Mouse (Mus musculus): Measurements from ENCODE around the gene Sec14l3. TPM values are rescaled to one million over a fixed set of nuclear protein-coding genes. Genes with fewer than 3 reads are reported as not detected.
"Not testable (repeated sequence)": the region's sequence is repeated elsewhere in the genome, so short reads cannot be mapped to it uniquely, and the experiment has no call there.

The Sec14l3 gene
- 0.22 and 0.26 TPM in 2 replicates for total RNA-seq (2012; rRNA removed)

DNA sequence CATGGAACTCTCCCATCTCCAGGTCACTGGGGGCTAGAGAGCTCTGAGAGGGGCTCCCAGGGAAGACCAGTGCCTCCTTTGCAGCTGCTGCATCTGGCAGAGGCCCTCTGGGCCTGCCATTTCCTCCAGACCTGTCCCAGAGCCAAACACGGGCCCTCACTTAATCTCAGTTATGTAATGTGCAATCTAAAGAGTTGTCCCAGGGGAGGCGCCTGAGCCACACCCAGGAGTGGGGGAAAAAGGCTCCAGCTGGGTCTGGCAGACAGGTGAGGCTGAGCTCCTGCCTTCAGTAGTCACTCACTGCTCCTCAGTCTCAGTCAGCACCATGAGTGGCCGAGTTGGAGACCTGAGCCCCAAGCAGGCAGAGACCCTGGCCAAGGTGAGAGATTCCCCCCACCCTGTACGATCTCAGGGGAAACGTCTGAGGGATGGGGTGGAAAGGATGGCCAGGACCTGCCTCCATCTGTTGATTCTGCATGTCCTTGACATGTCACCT lies at the start of gene Sec14l3:
Gene Sec14l3 (plus strand): TSS at position 215 of the 496 bp plus-strand sequence.
- H3K4me3 ChIP-seq (ENCODE audit: insufficient read depth in 1 of 2, low read depth in 1 of 2, low read length in 2 of 2, poor library complexity in 1 of 2, severe bottlenecking in 1 of 2): no peak within 1 kb of the TSS
- TF ChIP-seq HCFC1 (IDR thresholded peaks at IDR 0.05; ENCODE audit: borderline replicate concordance, insufficient read depth, low read length) (no peak), ZC3H11A (IDR thresholded peaks at IDR 0.05; ENCODE audit: borderline replicate concordance, low read depth, low read length) (no peak), CHD2 (IDR thresholded peaks at IDR 0.05; ENCODE audit: low read depth, low read length) (no peak), MAFK (IDR thresholded peaks at IDR 0.05; ENCODE audit: insufficient read depth, low read depth, low read length) (no peak), ZNF384 (IDR thresholded peaks at IDR 0.05; ENCODE audit: low read depth, low read length) (no peak)
- in situ Hi-C loops (cut with MboI; ENCODE audit: low sequenced_read_pairs in 2 of 2, unreplicated experiment in 2 of 2): no loop called here

DNA sequence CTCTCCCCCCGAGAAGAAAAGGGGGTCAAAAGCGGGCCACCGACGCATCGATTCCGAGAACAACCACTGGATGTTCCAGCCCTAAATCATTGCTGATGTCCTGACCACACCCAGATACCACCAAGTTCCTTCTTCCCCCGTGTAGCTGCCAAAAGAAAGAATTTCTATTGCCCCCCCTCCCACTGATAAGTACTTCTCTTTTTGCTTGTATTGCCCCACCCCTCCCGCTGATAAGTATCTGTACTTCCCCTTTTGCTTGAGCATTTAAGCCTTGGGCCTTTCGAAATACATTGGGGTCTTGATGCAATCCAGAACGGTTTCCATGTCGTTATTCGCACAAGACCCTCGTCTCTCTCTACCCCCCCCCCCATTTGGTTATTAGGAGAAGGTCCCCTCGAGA lies 48.8 kb upstream of the Sec14l3 start:
- in situ Hi-C loops (cut with MboI; ENCODE audit: low sequenced_read_pairs in 2 of 2, unreplicated experiment in 2 of 2); H3K4me1 ChIP-seq (ENCODE audit: control insufficient read depth in 2 of 2, insufficient read depth in 2 of 2, low read length in 2 of 2, poor library complexity in 1 of 2); H3K9me3 ChIP-seq (ENCODE audit: control insufficient read depth, insufficient read depth, low read depth, low read length); H3K36me3 ChIP-seq (ENCODE audit: control insufficient read depth, insufficient read depth, low read length, poor library complexity, severe bottlenecking); H3K27ac ChIP-seq (ENCODE audit: insufficient read depth, low read depth, low read length, poor library complexity, severe bottlenecking); H3K9ac ChIP-seq (ENCODE audit: insufficient read depth, low read depth, low read length, poor library complexity, severe bottlenecking); DNase-seq (ENCODE audit: low read depth, low spot score); H3K4me3 ChIP-seq (ENCODE audit: insufficient read depth in 1 of 2, low read depth in 1 of 2, low read length in 2 of 2, poor library complexity in 1 of 2, severe bottlenecking in 1 of 2): not testable (repeated sequence)

More for the DNA sequence above, at the start of gene Sec14l3:
- DNase-seq (ENCODE audit: low read depth, low spot score): no peak
- no peak within 1 kb of the TSS for H3K9ac ChIP-seq (ENCODE audit: insufficient read depth, low read depth, low read length, poor library complexity, severe bottlenecking)
- H3K9me3 ChIP-seq (ENCODE audit: control insufficient read depth, insufficient read depth, low read depth, low read length): no peaks in the 10 kb centered on the region
- H3K4me1 ChIP-seq (ENCODE audit: control insufficient read depth in 2 of 2, insufficient read depth in 2 of 2, low read length in 2 of 2, poor library complexity in 1 of 2): no peaks in the 10 kb centered on the region
- no peaks in the 10 kb centered on the region for H3K36me3 ChIP-seq (ENCODE audit: control insufficient read depth, insufficient read depth, low read length, poor library complexity, severe bottlenecking)
- no peak within 1 kb of the TSS for H3K27ac ChIP-seq (ENCODE audit: insufficient read depth, low read depth, low read length, poor library complexity, severe bottlenecking)

DNA sequence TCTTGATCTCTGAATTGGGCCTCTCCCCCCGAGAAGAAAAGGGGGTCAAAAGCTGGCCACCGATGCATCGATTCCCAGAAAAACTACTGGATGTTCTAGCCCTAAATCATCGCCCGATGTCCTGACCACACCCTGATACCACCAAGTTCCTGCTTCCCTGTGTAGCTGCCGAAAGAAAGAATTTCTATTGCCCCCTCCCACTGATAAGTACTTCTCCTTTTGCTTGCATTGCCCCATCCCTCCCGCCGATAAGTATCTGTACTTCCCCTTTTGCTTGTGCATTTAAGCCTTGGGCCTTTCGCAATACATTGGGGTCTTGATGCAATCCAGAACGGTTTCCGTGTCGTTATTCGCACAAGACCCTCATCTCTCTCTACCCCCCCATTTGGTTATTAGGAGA lies 42.5 kb upstream of the Sec14l3 start:
- H3K4me1 ChIP-seq (ENCODE audit: control insufficient read depth in 2 of 2, insufficient read depth in 2 of 2, low read length in 2 of 2, poor library complexity in 1 of 2); DNase-seq (ENCODE audit: low read depth, low spot score): not testable (repeated sequence)

GRCm38 (mm10) chr11:4023321-4023720 lies 41.3 kb upstream of the Sec14l3 start:
- no peaks in the 10 kb centered on the region for H3K9me3 ChIP-seq (ENCODE audit: control insufficient read depth, insufficient read depth, low read depth, low read length)
- no peak overlapping the region for H3K9ac ChIP-seq (ENCODE audit: insufficient read depth, low read depth, low read length, poor library complexity, severe bottlenecking)
- no peak overlapping the region for H3K4me3 ChIP-seq (ENCODE audit: insufficient read depth in 1 of 2, low read depth in 1 of 2, low read length in 2 of 2, poor library complexity in 1 of 2, severe bottlenecking in 1 of 2)
- no peak overlapping the region for H3K27ac ChIP-seq (ENCODE audit: insufficient read depth, low read depth, low read length, poor library complexity, severe bottlenecking)
- no peak for TF ChIP-seq MAFK (IDR thresholded peaks at IDR 0.05; ENCODE audit: insufficient read depth, low read depth, low read length)
- no peak for TF ChIP-seq ZNF384 (IDR thresholded peaks at IDR 0.05; ENCODE audit: low read depth, low read length)
- TF ChIP-seq CHD2 (IDR thresholded peaks at IDR 0.05; ENCODE audit: low read depth, low read length): no peak
- TF ChIP-seq ZC3H11A (IDR thresholded peaks at IDR 0.05; ENCODE audit: borderline replicate concordance, low read depth, low read length): no peak
- no peak for TF ChIP-seq HCFC1 (IDR thresholded peaks at IDR 0.05; ENCODE audit: borderline replicate concordance, insufficient read depth, low read length)
- in situ Hi-C loops (cut with MboI; ENCODE audit: low sequenced_read_pairs in 2 of 2, unreplicated experiment in 2 of 2): no loop called here
- DNase-seq (ENCODE audit: low read depth, low spot score): no peak
- no peaks in the 10 kb centered on the region for H3K36me3 ChIP-seq (ENCODE audit: control insufficient read depth, insufficient read depth, low read length, poor library complexity, severe bottlenecking)
- H3K4me1 ChIP-seq (ENCODE audit: control insufficient read depth in 2 of 2, insufficient read depth in 2 of 2, low read length in 2 of 2, poor library complexity in 1 of 2): peaks cover 1 to 11% of the 10 kb centered on the region in 2 experiments; a peak in 3 of 4 replicates

More for the DNA sequence above, 42.5 kb upstream of the Sec14l3 start:
- in situ Hi-C loops (cut with MboI; ENCODE audit: low sequenced_read_pairs in 2 of 2, unreplicated experiment in 2 of 2); H3K9ac ChIP-seq (ENCODE audit: insufficient read depth, low read depth, low read length, poor library complexity, severe bottlenecking); H3K4me3 ChIP-seq (ENCODE audit: insufficient read depth in 1 of 2, low read depth in 1 of 2, low read length in 2 of 2, poor library complexity in 1 of 2, severe bottlenecking in 1 of 2); H3K9me3 ChIP-seq (ENCODE audit: control insufficient read depth, insufficient read depth, low read depth, low read length); H3K36me3 ChIP-seq (ENCODE audit: control insufficient read depth, insufficient read depth, low read length, poor library complexity, severe bottlenecking); H3K27ac ChIP-seq (ENCODE audit: insufficient read depth, low read depth, low read length, poor library complexity, severe bottlenecking): not testable (repeated sequence)

DNA sequence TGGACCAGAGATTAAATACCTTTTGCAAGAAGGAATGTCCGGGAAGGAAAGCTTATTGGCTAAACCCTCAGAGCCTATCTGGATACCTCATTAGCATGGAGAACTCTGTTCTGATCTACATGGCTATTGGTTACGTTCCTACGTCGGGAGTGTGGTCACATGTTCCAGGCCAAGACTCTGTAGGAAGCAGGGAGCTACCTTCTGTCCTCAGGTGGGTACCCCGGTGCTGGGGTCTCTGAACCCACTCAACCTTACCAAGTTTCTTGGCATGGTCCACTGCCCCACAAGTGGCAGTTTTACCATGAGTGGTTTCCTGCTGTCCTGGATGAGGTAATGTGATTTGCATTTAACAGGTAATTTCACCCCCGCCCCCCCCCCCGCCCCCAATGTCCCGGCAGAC lies 37.6 kb upstream of the Sec14l3 start:
- H3K4me1 ChIP-seq (ENCODE audit: control insufficient read depth in 2 of 2, insufficient read depth in 2 of 2, low read length in 2 of 2, poor library complexity in 1 of 2): peaks cover 2 to 18% of the 10 kb centered on the region in 2 experiments; a peak in 3 of 4 replicates

More for the DNA sequence above, 37.6 kb upstream of the Sec14l3 start:
- H3K27ac ChIP-seq (ENCODE audit: insufficient read depth, low read depth, low read length, poor library complexity, severe bottlenecking): no peak overlapping the region
- no peak overlapping the region for H3K4me3 ChIP-seq (ENCODE audit: insufficient read depth in 1 of 2, low read depth in 1 of 2, low read length in 2 of 2, poor library complexity in 1 of 2, severe bottlenecking in 1 of 2)
- H3K36me3 ChIP-seq (ENCODE audit: control insufficient read depth, insufficient read depth, low read length, poor library complexity, severe bottlenecking): no peaks in the 10 kb centered on the region
- TF ChIP-seq ZNF384 (IDR thresholded peaks at IDR 0.05; ENCODE audit: low read depth, low read length) (no peak), CHD2 (IDR thresholded peaks at IDR 0.05; ENCODE audit: low read depth, low read length) (no peak), HCFC1 (IDR thresholded peaks at IDR 0.05; ENCODE audit: borderline replicate concordance, insufficient read depth, low read length) (no peak), MAFK (IDR thresholded peaks at IDR 0.05; ENCODE audit: insufficient read depth, low read depth, low read length) (no peak), ZC3H11A (IDR thresholded peaks at IDR 0.05; ENCODE audit: borderline replicate concordance, low read depth, low read length) (no peak)
- no peaks in the 10 kb centered on the region for H3K9me3 ChIP-seq (ENCODE audit: control insufficient read depth, insufficient read depth, low read depth, low read length)
- no peak for DNase-seq (ENCODE audit: low read depth, low spot score)
- H3K9ac ChIP-seq (ENCODE audit: insufficient read depth, low read depth, low read length, poor library complexity, severe bottlenecking): no peak overlapping the region
- in situ Hi-C loops (cut with MboI; ENCODE audit: low sequenced_read_pairs in 2 of 2, unreplicated experiment in 2 of 2): no loop called here

Data from ES-E14 (cell line).